In genomic region chrX:114974601-114975340, GRCm38 (mm10) we compare ENCODE assay signal across 8 mouse cellular contexts.
"Had no signal": no experiment of that assay in that cellular context is flagged by ENCODE, and none has a peak within 500 bp of the region (broad histone marks: within the 10 kb centered on the region; RNA-seq: fewer than 3 reads in every experiment).

No protein-coding gene starts in this region.

- DNase-seq: liver, postnatal 0 days; lung, adult 2 months; lung, postnatal 14 days; lung, postnatal 36 days; right cerebral cortex, postnatal 14 days; thymus, adult 2 months; thymus, postnatal 14 days; thymus, postnatal 4 days had no signal
